Mouse (Mus musculus) testis, adult 2 months (tissue): Measurements from ENCODE around the gene Fkbpl. TPM values are rescaled to one million over a fixed set of nuclear protein-coding genes. Genes with fewer than 3 reads are reported as not detected.

Source experiments
- H3K27ac ChIP-seq: fragments of 200-500 bp; 2 replicates; pipeline ENCODE4 v1.5.1; 2012; ENCODE audit warnings: low read depth, low read length; ENCODE audit not compliant: control insufficient read depth, insufficient read depth
- H3K27me3 ChIP-seq: fragments of 200-500 bp; 2 replicates; pipeline ENCODE4 v1.6.1; 2012; ENCODE audit warnings: mild to moderate bottlenecking, low read length, moderate library complexity; ENCODE audit not compliant: control insufficient read depth, insufficient read depth
- H3K36me3 ChIP-seq: fragments of 200-500 bp; 2 replicates; pipeline ENCODE4 v1.6.1; 2012; ENCODE audit warnings: mild to moderate bottlenecking, low read length; ENCODE audit not compliant: control insufficient read depth, insufficient read depth
- H3K4me1 ChIP-seq: fragments of 200-500 bp; 2 replicates; pipeline ENCODE4 v1.6.1; 2012; ENCODE audit warnings: low read length; ENCODE audit not compliant: control insufficient read depth, insufficient read depth
- H3K4me3 ChIP-seq: fragments of 200-500 bp; 2 replicates; pipeline ENCODE4 v1.5.1; 2012; ENCODE audit warnings: low read depth, mild to moderate bottlenecking, low read length, moderate library complexity, mixed read lengths; ENCODE audit not compliant: control insufficient read depth
- CTCF ChIP-seq: fragments of 200-500 bp; IDR thresholded peaks from 2 replicates; pipeline ENCODE4 v1.5.1; 2012; ENCODE audit warnings: low read depth, mild to moderate bottlenecking, inconsistent platforms, low read length, moderate library complexity; ENCODE audit not compliant: control insufficient read depth, insufficient read depth, insufficient replicate concordance
- POLR2A ChIP-seq: fragments of 200-500 bp; IDR thresholded peaks from 2 replicates; pipeline ENCODE4 v1.6.1; 2012; ENCODE audit warnings: low read depth, mild to moderate bottlenecking, inconsistent platforms, low read length, moderate library complexity; ENCODE audit not compliant: control insufficient read depth
- polyA plus RNA-seq: library from polyadenylated mRNA; depleted of rRNA; stranded (reverse); fragments of >200 nt; gene quantifications from 2 replicates; pipeline ENCODE4 v1.2.3, GENCODE M21; 2012; rRNA removed

Fkbpl gene
- polyA plus RNA-seq, 1 experiment, result 156 TPM

DNA sequence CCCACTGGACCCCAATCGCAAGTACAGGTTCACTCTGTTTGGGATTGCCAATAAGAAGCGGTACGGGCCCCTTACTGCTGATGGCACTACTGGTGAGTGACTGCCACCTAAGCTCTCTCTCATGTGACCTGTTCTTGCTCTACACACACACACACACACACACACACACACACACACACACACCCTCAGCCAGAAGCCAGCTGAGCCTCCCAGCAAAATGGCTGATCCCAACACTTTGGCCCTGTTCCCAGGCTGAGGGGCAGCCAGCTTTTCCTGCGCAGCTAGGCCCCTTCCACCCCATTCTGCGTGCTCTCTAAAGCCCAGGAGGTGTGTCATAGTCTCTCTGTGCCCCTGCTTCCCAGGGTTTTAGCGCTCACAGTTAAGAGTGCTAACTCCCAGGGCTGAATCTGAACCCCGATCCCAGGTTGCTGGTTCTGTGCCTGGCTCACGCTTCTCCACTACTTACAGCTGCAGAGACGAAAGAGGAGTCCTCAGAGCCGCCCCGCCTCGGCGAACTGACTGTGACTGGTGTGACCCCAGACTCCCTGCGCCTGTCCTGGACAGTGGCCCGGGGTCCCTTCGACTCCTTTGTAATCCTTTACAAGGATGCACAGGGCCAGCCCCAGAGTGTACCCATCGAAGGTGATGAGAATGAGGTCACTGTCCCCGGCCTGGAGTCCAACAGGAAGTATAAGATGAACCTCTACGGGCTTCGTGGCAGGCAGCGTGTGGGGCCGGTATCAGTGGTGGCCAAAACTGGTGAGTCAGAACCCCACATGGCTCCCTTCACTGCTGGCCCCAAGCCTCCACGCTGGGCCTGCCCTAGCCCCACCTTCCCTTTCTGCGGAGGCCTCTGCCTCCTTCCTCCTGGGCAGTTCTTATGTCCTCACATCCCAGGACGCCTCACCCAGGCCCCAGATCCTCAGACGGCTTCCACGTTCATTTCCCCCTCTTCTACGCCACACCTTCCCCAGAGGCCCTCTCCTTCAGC lies 40.9 kb downstream of the Fkbpl start:
- TF ChIP-seq POLR2A, result no peak
- no peak for TF ChIP-seq CTCF
- peak overlapping the region; percentile 27; the same call in 1 of the 2 replicates for H3K27ac ChIP-seq
- no peak overlapping the region for H3K4me3 ChIP-seq

DNA sequence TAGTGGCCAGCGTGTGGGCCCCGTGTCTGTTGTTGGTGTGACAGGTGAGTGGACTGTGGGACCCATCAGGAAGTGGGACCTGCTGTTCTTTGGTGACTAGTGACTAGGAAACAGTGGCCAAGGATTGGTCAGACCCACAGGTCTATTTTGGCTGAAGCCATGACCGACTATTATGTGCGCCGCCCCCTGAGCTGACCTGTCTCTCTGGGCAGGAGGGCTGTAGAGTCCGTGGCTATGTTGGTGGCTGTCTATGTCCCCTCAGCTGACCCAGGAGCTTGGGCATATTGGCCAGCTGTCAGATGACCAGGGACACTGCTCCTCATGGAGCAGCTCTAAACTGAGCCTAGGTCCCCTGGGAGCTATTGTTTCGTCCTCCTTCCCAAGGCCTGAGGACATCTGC lies 44.3 kb downstream of the Fkbpl start:
- no peaks in the 10 kb centered on the region for H3K4me1 ChIP-seq
- TF ChIP-seq CTCF (no peak), POLR2A (no peak)

More for the DNA sequence above, 40.9 kb downstream of the Fkbpl start:
- H3K36me3 ChIP-seq, result no peaks in the 10 kb centered on the region
- no peaks in the 10 kb centered on the region for H3K27me3 ChIP-seq
- H3K4me1 ChIP-seq, result peaks cover 12% of the 10 kb centered on the region

DNA sequence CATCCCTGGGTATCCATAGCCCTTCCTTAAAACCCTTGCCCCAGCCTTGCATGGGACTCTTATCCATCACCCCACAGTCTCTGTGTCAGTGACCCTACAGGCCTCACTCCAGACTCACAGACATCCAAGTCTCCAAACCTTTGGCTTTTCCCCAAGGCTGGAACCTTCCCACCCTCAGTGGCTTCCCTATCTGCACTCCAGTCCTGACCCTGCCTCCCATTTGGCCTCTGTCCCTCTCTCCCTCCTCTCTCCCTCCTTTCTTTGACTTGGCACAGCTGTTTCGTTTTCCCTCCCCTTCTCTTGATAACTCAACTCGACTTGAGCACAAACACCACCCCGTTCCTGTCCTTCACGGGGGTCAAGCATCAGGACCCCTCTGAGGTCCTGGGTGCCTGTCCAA lies 45.9 kb downstream of the Fkbpl start:
- Histone ChIP-seq H3K36me3 (no peaks in the 10 kb centered on the region), H3K27ac (no peak overlapping the region), H3K4me3 (no peak overlapping the region), H3K4me1 (no peaks in the 10 kb centered on the region), H3K27me3 (no peaks in the 10 kb centered on the region)
- TF ChIP-seq CTCF (no peak), POLR2A (no peak)

More for the DNA sequence above, 44.3 kb downstream of the Fkbpl start:
- Histone ChIP-seq H3K36me3 (no peaks in the 10 kb centered on the region), H3K27ac (no peak overlapping the region), H3K4me3 (no peak overlapping the region), H3K27me3 (no peaks in the 10 kb centered on the region)

DNA sequence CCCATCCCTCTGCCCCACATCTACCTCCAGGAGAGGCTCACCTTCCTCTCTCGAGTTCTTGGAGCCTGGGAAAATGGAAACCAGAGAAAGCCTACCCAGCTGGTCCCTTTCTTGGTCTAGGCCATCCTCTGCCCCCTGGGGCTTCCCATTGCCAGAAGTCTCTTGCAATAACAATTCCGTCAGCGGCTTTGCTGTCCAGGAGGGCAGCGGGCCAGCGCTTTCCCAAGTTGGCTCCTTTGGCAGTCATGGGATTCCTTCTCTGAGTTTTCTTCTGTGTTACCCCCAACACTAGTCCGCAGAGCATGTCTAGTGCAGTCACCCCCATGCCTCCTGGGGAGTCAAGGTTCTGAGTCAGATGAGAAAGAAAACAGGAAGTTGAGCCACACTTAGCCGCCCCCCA lies 48.3 kb downstream of the Fkbpl start:
- Histone ChIP-seq H3K36me3 (no peaks in the 10 kb centered on the region), H3K4me3 (no peak overlapping the region), H3K27me3 (no peaks in the 10 kb centered on the region), H3K4me1 (no peaks in the 10 kb centered on the region), H3K27ac (no peak overlapping the region)
- no peak for TF ChIP-seq POLR2A
- TF ChIP-seq CTCF, result no peak

Other genes with a start within 250 kb of the Fkbpl start
- gene BC051142, start 245.9 kb upstream of the Fkbpl start, polyA plus RNA-seq, result 883 and 1,115 TPM in 2 replicates
- gene Btnl4, start 167.4 kb upstream of the Fkbpl start, polyA plus RNA-seq, result 0.09 TPM in 1 of 2 replicates, not detected in the other
- gene Btnl6, start 127.4 kb upstream of the Fkbpl start, polyA plus RNA-seq, result not detected in 2 replicates
- gene Notch4, start 80.5 kb upstream of the Fkbpl start, polyA plus RNA-seq, result 7.2 and 12.3 TPM in 2 replicates
- gene Gpsm3, start 55.0 kb upstream of the Fkbpl start, polyA plus RNA-seq, result 1.7 and 1.9 TPM in 2 replicates
- gene Pbx2, start 53.5 kb upstream of the Fkbpl start, polyA plus RNA-seq, result 9.6 and 11.2 TPM in 2 replicates
- 0.43 and 0.66 TPM in 2 replicates for gene Ager, start 46.9 kb upstream of the Fkbpl start, polyA plus RNA-seq
- gene Rnf5, start 41.1 kb upstream of the Fkbpl start, polyA plus RNA-seq, result 56.6 and 63.4 TPM in 2 replicates
- 891 and 908 TPM in 2 replicates for gene Agpat1, start 40.5 kb upstream of the Fkbpl start, polyA plus RNA-seq
- 0.53 and 0.54 TPM in 2 replicates for gene Egfl8, start 28.8 kb upstream of the Fkbpl start, polyA plus RNA-seq
- 15.9 and 20.2 TPM in 2 replicates for gene Ppt2, start 16.3 kb upstream of the Fkbpl start, polyA plus RNA-seq
- gene Prrt1, start 15.2 kb upstream of the Fkbpl start, polyA plus RNA-seq, result 1.5 and 1.6 TPM in 2 replicates
- 27.9 and 28.4 TPM in 2 replicates for gene Atf6b, start 2.4 kb downstream of the Fkbpl start, polyA plus RNA-seq
- gene Tnxb, start 25.8 kb downstream of the Fkbpl start, polyA plus RNA-seq, result 0.77 and 1.9 TPM in 2 replicates
- gene C4b, start 99.1 kb downstream of the Fkbpl start, polyA plus RNA-seq, result 15.0 and 17.6 TPM in 2 replicates
- 1.1 and 1.4 TPM in 2 replicates for gene Cyp21a1, start 159.8 kb downstream of the Fkbpl start, polyA plus RNA-seq
- 41.3 and 46.3 TPM in 2 replicates for gene Stk19, start 192.2 kb downstream of the Fkbpl start, polyA plus RNA-seq
- gene Dxo, start 192.3 kb downstream of the Fkbpl start, polyA plus RNA-seq, result 51.3 and 61.0 TPM in 2 replicates
- 137 and 142 TPM in 2 replicates for gene Skiv2l, start 205.4 kb downstream of the Fkbpl start, polyA plus RNA-seq
- 173 and 180 TPM in 2 replicates for gene Nelfe, start 205.6 kb downstream of the Fkbpl start, polyA plus RNA-seq
- gene Cfb, start 217.8 kb downstream of the Fkbpl start, polyA plus RNA-seq, result 1.1 and 1.2 TPM in 2 replicates
- gene Zbtb12, start 234.7 kb downstream of the Fkbpl start, polyA plus RNA-seq, result 4.0 and 4.7 TPM in 2 replicates
- not detected in 2 replicates for gene Gm20547, start 237.3 kb downstream of the Fkbpl start, polyA plus RNA-seq